Mouse (Mus musculus) small intestine, adult 2 months (tissue): ENCODE results near the gene Slc22a2. TPM values are rescaled to one million over a fixed set of nuclear protein-coding genes. Genes with fewer than 3 reads are reported as not detected.

ENCODE experiments used
- H3K27ac ChIP-seq: fragments of 200-500 bp; 2 replicates; pipeline ENCODE4 v1.5.1; 2012; ENCODE audit warnings: low read depth, low read length, control low read depth, inconsistent platforms; ENCODE audit not compliant: insufficient read depth
- H3K27me3 ChIP-seq: fragments of 200-500 bp; 2 replicates; pipeline ENCODE4 v1.6.1; 2012; ENCODE audit warnings: mild to moderate bottlenecking, moderate library complexity, low read length, inconsistent platforms; ENCODE audit not compliant: control insufficient read depth, insufficient read depth
- H3K36me3 ChIP-seq: fragments of 200-500 bp; 2 replicates; pipeline ENCODE4 v1.6.1; 2012; ENCODE audit warnings: mild to moderate bottlenecking, low read length, control low read depth, inconsistent platforms; ENCODE audit not compliant: control insufficient read depth, insufficient read depth
- H3K4me1 ChIP-seq: fragments of 200-500 bp; 2 replicates; pipeline ENCODE4 v1.6.1; 2012; ENCODE audit warnings: low read length, inconsistent platforms, mixed read lengths; ENCODE audit not compliant: control insufficient read depth, insufficient read depth, insufficient read length
- H3K4me3 ChIP-seq: fragments of 200-500 bp; 2 replicates; pipeline ENCODE4 v1.5.1; 2012; ENCODE audit warnings: low read depth, mild to moderate bottlenecking, control low read depth, inconsistent platforms, low read length, moderate library complexity
- CTCF ChIP-seq: fragments of 200-500 bp; IDR thresholded peaks from 2 replicates; pipeline ENCODE4 v1.5.1; 2012; ENCODE audit warnings: low read depth, mild to moderate bottlenecking, control low read depth, inconsistent platforms, low read length, moderate library complexity, mixed read lengths; ENCODE audit not compliant: insufficient replicate concordance, insufficient read length; ENCODE audit errors: extremely low read depth
- POLR2A ChIP-seq: fragments of 200-500 bp; IDR thresholded peaks from 2 replicates; pipeline ENCODE4 v1.6.1; 2012; ENCODE audit warnings: low read depth, mild to moderate bottlenecking, control low read depth, inconsistent platforms, low read length, moderate library complexity
- WGBS: fragments of 180-500 bp; shearing (Covaris S2); methylation state at CpG from one replicate; pipeline ENCODE4 v1.1.7; 2018; 5-methylcytosine and 5-hydroxymethylcytosine counted together
- polyA plus RNA-seq: library from polyadenylated mRNA; depleted of rRNA; stranded (reverse); fragments of >200 nt; gene quantifications from 2 replicates; pipeline ENCODE4 v1.2.3, GENCODE M21; 2012

Gene Slc22a2
- polyA plus RNA-seq, 1 experiment = not detected

DNA sequence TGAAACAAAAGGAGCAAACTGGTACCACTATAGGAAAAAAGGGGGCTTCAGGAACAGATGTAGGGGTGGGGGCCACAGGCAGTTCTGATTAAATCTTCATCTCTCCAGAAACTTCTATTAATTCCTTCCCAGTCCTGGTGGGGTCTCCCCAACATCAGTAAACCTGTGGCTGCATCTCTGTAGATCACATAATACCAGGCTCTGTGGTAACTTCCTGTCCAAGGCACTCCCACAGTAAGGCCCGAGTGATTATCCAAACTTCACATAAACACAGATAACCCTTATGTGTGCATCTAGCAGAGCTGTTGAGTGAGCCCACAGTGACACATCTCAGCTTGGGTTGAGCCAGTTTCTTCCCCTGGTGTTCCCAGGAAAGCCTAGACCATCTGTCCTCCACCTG lies 22.7 kb downstream of the Slc22a2 start:
- 9% methylated on average over 1 of the region's 1 CpGs for WGBS
- H3K4me3 ChIP-seq = no peak overlapping the region
- H3K27me3 ChIP-seq = no peaks in the 10 kb centered on the region
- H3K36me3 ChIP-seq = no peaks in the 10 kb centered on the region
- no peak for TF ChIP-seq CTCF
- no peak for TF ChIP-seq POLR2A
- no peaks in the 10 kb centered on the region for H3K4me1 ChIP-seq
- no peak overlapping the region for H3K27ac ChIP-seq

DNA sequence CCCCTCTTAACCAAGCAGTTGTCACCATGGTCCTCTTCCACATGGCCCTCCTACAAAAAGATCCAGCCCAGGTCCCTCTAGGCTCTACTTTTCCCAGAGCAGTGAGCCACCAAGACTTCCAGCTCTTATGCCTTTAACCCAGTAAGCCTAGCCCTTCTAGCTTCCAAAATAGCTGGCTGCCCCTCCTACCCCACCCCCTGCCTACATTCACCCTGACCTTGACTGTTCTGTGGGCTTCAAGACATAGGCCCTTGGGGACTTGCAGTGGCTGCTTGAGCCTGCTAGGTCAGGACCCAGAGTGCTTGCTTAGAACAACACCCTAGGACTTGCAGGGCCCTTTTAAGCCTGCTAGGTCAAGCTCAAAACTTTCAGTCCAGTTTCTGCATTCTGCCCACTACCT lies 23.3 kb downstream of the Slc22a2 start:
- TF ChIP-seq POLR2A = no peak
- TF ChIP-seq CTCF = no peak
- Histone ChIP-seq H3K4me1 (no peaks in the 10 kb centered on the region), H3K4me3 (no peak overlapping the region)

GRCm38 (mm10) chr17:12614511-12615385 lies 30.8 kb downstream of the Slc22a2 start:
- Histone ChIP-seq H3K36me3 (no peaks in the 10 kb centered on the region), H3K4me1 (no peaks in the 10 kb centered on the region), H3K4me3 (no peak overlapping the region), H3K27me3 (no peaks in the 10 kb centered on the region), H3K27ac (no peak overlapping the region)
- no peak for TF ChIP-seq POLR2A
- no peak for TF ChIP-seq CTCF
- WGBS = 80% methylated on average over 15 of the region's 15 CpGs

More for the DNA sequence above, 23.3 kb downstream of the Slc22a2 start:
- no peaks in the 10 kb centered on the region for H3K36me3 ChIP-seq
- H3K27me3 ChIP-seq = no peaks in the 10 kb centered on the region
- no peak overlapping the region for H3K27ac ChIP-seq

GRCm38 (mm10) chr17:12615429-12615828 lies 31.5 kb downstream of the Slc22a2 start:
- TF ChIP-seq CTCF (no peak), POLR2A (no peak)
- Histone ChIP-seq H3K36me3 (no peaks in the 10 kb centered on the region), H3K27ac (no peak overlapping the region), H3K4me1 (no peaks in the 10 kb centered on the region), H3K4me3 (no peak overlapping the region), H3K27me3 (no peaks in the 10 kb centered on the region)
- WGBS = 63% methylated on average over 4 of the region's 4 CpGs

DNA sequence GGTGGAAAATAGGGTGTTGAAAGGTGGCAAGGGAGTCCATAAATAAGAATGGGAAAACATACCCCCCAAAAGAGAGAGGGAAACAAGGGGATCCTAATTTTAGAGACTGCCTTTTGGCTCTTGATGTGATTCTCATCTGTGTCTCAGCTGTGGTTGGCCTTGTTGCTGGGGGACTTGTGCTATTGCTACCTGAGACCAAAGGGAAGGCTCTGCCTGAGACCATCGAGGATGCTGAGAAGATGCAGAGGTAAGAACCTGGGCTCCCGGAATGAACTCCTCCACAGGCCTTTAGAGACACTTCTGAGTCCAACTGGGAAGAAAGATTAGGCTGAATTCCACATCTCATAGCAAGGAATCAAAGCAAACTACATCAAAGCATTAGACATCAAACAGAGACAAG lies 35.7 kb downstream of the Slc22a2 start:
- Histone ChIP-seq H3K27ac (no peak overlapping the region), H3K36me3 (no peaks in the 10 kb centered on the region), H3K4me3 (no peak overlapping the region), H3K27me3 (no peaks in the 10 kb centered on the region), H3K4me1 (no peaks in the 10 kb centered on the region)
- TF ChIP-seq POLR2A = no peak
- TF ChIP-seq CTCF = no peak
- WGBS = 85% methylated on average over 2 of the region's 2 CpGs

DNA sequence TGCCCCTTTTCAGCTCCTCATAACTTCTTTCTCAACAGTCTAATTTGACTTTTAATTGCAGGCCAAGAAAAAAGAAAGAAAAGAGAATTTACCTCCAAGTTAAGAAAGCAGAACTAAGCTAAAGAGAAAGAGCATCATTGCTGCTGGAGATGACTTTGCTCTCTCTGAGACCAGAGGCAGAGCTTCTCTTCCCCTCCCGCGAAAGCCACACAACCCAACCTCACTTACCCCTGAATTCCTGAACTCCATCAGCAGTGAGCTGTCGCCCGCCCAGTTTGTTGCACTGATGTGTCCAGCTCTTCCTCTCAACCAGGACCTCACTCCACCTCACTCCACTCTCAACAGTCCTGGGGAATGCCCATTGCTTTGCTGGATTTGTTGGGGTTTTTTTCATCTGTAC lies 44.1 kb downstream of the Slc22a2 start:
- H3K27me3 ChIP-seq = no peaks in the 10 kb centered on the region
- no peak overlapping the region for H3K27ac ChIP-seq
- H3K36me3 ChIP-seq = no peaks in the 10 kb centered on the region
- TF ChIP-seq CTCF (no peak), POLR2A (no peak)
- WGBS = 77% methylated on average over 4 of the region's 4 CpGs
- no peaks in the 10 kb centered on the region; the same call in 1 of the 2 replicates for H3K4me1 ChIP-seq
- H3K4me3 ChIP-seq = no peak overlapping the region

DNA sequence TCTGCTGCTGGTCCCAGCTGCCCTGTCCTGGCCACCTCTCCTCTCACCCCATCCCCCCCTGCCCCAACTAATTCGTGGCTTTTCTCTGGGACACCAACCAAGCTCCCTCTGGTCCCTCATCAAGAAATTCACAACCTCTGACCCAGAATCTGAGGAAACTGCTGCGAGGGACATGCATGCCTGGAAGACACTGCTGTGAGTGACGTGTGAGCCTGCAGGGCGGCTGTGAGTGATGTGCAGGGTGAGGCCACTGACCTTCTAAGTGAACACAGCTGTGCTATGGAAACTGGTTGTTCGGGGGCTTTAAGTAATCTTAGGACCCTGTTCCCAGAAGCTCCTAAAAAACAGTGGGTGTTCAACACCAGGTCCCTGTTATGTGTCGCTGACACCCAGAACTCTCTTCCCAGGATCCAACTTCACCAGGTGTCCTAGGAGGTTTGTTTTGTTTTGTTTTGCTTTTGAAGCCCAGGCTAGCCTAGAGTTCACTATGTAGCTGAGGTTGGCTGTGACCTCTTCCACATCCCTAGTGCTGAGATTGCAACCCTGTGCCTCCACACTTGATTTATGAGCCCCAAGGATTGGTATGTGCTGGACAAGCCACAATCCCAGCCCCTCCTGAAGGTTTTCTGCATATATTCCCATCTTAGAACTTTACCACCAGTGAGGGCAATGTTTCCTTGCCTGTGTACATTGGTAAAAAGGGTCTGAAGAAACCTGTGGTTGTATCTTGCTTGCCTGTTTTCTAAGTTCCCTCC lies 47.2 kb downstream of the Slc22a2 start:
- Histone ChIP-seq H3K27ac (no peak overlapping the region), H3K36me3 (no peaks in the 10 kb centered on the region), H3K4me1 (no peaks in the 10 kb centered on the region; the same call in 1 of the 2 replicates), H3K4me3 (no peak overlapping the region), H3K27me3 (no peaks in the 10 kb centered on the region)
- WGBS = 68% methylated on average over 6 of the region's 6 CpGs
- TF ChIP-seq POLR2A (no peak), CTCF (no peak)
